Mouse (Mus musculus) cerebral cortex, adult 2 months (tissue): ENCODE results near the gene Mapkapk2.

Experiments
- WGBS: fragments of 180-500 bp; shearing (Covaris S2); methylation state at CpG from one replicate; pipeline ENCODE4 v1.1.7; 2018; 5-methylcytosine and 5-hydroxymethylcytosine counted together

The Mapkapk2 gene

GRCm38 (mm10) chr1:131083122-131083521 is 14.5 kb downstream of the Mapkapk2 start:
- 95% methylated on average over 5 of the region's 5 CpGs for WGBS

- 97% methylated on average over 1 of the region's 1 CpGs for WGBS
These were observed 16.9 kb downstream of the Mapkapk2 start for GRCm38 (mm10) chr1:131080686-131081085.

- 71% methylated on average over 4 of the region's 4 CpGs for WGBS
These were observed 17.9 kb downstream of the Mapkapk2 start for GRCm38 (mm10) chr1:131079762-131080161.

- WGBS: 25% methylated on average over 3 of the region's 3 CpGs
These were observed 18.8 kb downstream of the Mapkapk2 start for GRCm38 (mm10) chr1:131078761-131079330.

- WGBS: 93% methylated on average over 7 of the region's 7 CpGs
These were observed 22.4 kb downstream of the Mapkapk2 start for GRCm38 (mm10) chr1:131075098-131075791.

GRCm38 (mm10) chr1:131074524-131074938 is 23.1 kb downstream of the Mapkapk2 start:
- WGBS: 22% methylated on average over 8 of the region's 8 CpGs

GRCm38 (mm10) chr1:131072376-131072990 is 25.1 kb downstream of the Mapkapk2 start:
- WGBS: 74% methylated on average over 7 of the region's 7 CpGs

GRCm38 (mm10) chr1:131069010-131069409 is 28.6 kb downstream of the Mapkapk2 start:
- 55% methylated on average over 7 of the region's 7 CpGs for WGBS

- 75% methylated on average over 10 of the region's 10 CpGs for WGBS
These were observed 29.5 kb downstream of the Mapkapk2 start for GRCm38 (mm10) chr1:131068011-131068727.

- 80% methylated on average over 6 of the region's 6 CpGs for WGBS
These were observed 33.4 kb downstream of the Mapkapk2 start for GRCm38 (mm10) chr1:131064202-131064601.

GRCm38 (mm10) chr1:131062821-131063220 is 34.8 kb downstream of the Mapkapk2 start:
- WGBS: 13% methylated on average over 6 of the region's 6 CpGs

GRCm38 (mm10) chr1:131061740-131062254 is 35.8 kb downstream of the Mapkapk2 start:
- 86% methylated on average over 7 of the region's 7 CpGs for WGBS

- 68% methylated on average over 13 of the region's 13 CpGs for WGBS
These were observed 37.1 kb downstream of the Mapkapk2 start for GRCm38 (mm10) chr1:131060290-131061253.

- WGBS: 82% methylated on average over 5 of the region's 5 CpGs
These were observed 37.8 kb downstream of the Mapkapk2 start for GRCm38 (mm10) chr1:131059841-131060240.

- WGBS: 45% methylated on average over 1 of the region's 1 CpGs
These were observed 38.2 kb downstream of the Mapkapk2 start for GRCm38 (mm10) chr1:131059411-131059810.

GRCm38 (mm10) chr1:131058431-131058830 is 39.2 kb downstream of the Mapkapk2 start:
- WGBS: 83% methylated on average over 7 of the region's 7 CpGs

- 84% methylated on average over 4 of the region's 4 CpGs for WGBS
These were observed 43.4 kb downstream of the Mapkapk2 start for GRCm38 (mm10) chr1:131054251-131054650.

- WGBS: 64% methylated on average over 4 of the region's 4 CpGs
These were observed 44.0 kb downstream of the Mapkapk2 start for GRCm38 (mm10) chr1:131053656-131054055.

GRCm38 (mm10) chr1:131053239-131053638 is 44.4 kb downstream of the Mapkapk2 start:
- WGBS: 5% methylated on average over 8 of the region's 8 CpGs

GRCm38 (mm10) chr1:131051073-131051472 is 46.6 kb downstream of the Mapkapk2 start:
- 32% methylated on average over 7 of the region's 7 CpGs for WGBS

GRCm38 (mm10) chr1:131050617-131051016 is 47.0 kb downstream of the Mapkapk2 start:
- WGBS: 76% methylated on average over 5 of the region's 5 CpGs
